Comparison of ENCODE assay signal across 18 mouse cellular contexts in the genomic region with DNA sequence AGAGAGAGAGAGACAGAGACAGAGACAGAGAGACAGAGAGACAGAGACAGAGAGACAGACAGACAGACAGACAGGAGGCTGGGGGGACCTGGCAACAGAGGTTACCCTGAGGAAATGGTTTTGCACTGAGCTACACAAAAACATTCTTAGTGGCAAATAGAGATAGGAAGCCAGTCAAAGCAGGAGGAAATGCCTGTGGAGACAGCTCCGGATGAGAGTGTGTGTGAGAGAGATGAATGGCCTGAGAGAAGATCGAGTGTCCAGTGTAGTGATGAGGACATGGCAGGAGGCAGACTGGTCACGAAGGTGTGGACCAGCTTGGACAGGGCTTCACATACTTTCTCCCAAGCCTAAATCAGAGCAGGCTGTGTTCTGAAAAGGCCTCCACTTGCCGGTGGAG. TPM values are rescaled to one million over a fixed set of nuclear protein-coding genes. Genes with fewer than 3 reads are reported as not detected.
DNase-seq lines count a peak whose midpoint lies in the region; ATAC-seq and TF ChIP-seq lines count a peak whose summit lies in the region.
"Had no signal": no experiment of that assay in that cellular context is flagged by ENCODE, and none has a peak within 500 bp of the region (broad histone marks: within the 10 kb centered on the region; RNA-seq: fewer than 3 reads in every experiment).

No protein-coding gene starts in this region.

- peaks cover 21 to 49% of the 10 kb centered on the region in 2 experiments for H3K4me1 ChIP-seq in heart, embryonic 14.5 days (ENCODE audit: control insufficient read depth in 2 of 2, insufficient read depth in 2 of 2, low read length in 2 of 2)
- H3K4me1 ChIP-seq in liver, embryonic 12.5 days: peaks cover 85% of the 10 kb centered on the region
- H3K4me1 ChIP-seq in liver, postnatal 0 days (ENCODE audit: insufficient read depth): peaks cover 43% of the 10 kb centered on the region
- H3K4me1 ChIP-seq in thymus, adult 2 months (replicated peaks; ENCODE audit: control insufficient read depth, insufficient read depth, low read length): peaks cover 60% of the 10 kb centered on the region

- H3K9ac ChIP-seq in heart, embryonic 14.5 days (ENCODE audit: low read length): no peak overlapping the region
- no peak overlapping the region for H3K9ac ChIP-seq in liver, embryonic 12.5 days
- no peak overlapping the region for H3K9ac ChIP-seq in liver, postnatal 0 days (replicated peaks)
- H3K9ac ChIP-seq: embryonic facial prominence, embryonic 15.5 days; hindbrain, embryonic 14.5 days; neural tube, embryonic 12.5 days had no signal

- no peaks in the 10 kb centered on the region for H3K9me3 ChIP-seq in heart, embryonic 14.5 days (ENCODE audit: control insufficient read depth, low read length)
- H3K9me3 ChIP-seq in liver, embryonic 12.5 days (replicated peaks): no peaks in the 10 kb centered on the region
- H3K9me3 ChIP-seq in liver, postnatal 0 days (ENCODE audit: low read length): no peaks in the 10 kb centered on the region
- H3K9me3 ChIP-seq: embryonic facial prominence, embryonic 15.5 days; neural tube, embryonic 12.5 days had no signal

- no peaks in the 10 kb centered on the region for H3K27me3 ChIP-seq in heart, embryonic 14.5 days (ENCODE audit: control insufficient read depth, insufficient read depth, low read length)
- no peaks in the 10 kb centered on the region for H3K27me3 ChIP-seq in liver, embryonic 12.5 days (replicated peaks)
- H3K27me3 ChIP-seq in liver, postnatal 0 days (ENCODE audit: insufficient read depth, low read length): no peaks in the 10 kb centered on the region
- no peaks in the 10 kb centered on the region for H3K27me3 ChIP-seq in thymus, adult 2 months (ENCODE audit: control insufficient read depth, insufficient read depth, low read length)
- H3K27me3 ChIP-seq: CH12.LX; embryonic facial prominence, embryonic 15.5 days; neural tube, embryonic 12.5 days had no signal

- TF ChIP-seq CTCF in liver, postnatal 0 days (IDR thresholded peaks at IDR 0.05; ENCODE audit: low read depth): no peak
- no peak for TF ChIP-seq CTCF in thymus, adult 2 months (IDR thresholded peaks at IDR 0.05; ENCODE audit: borderline replicate concordance, control insufficient read depth, extremely low read depth, insufficient read depth, low read length, poor library complexity)

- no peak for TF ChIP-seq POLR2A in thymus, adult 2 months (IDR thresholded peaks at IDR 0.05; ENCODE audit: control insufficient read depth, extremely low read depth, insufficient read depth, low read length, poor library complexity)

- H3K4me2 ChIP-seq in heart, embryonic 14.5 days (ENCODE audit: low read length): no peak overlapping the region
- H3K4me2 ChIP-seq in liver, embryonic 12.5 days: no peak overlapping the region
- H3K4me2 ChIP-seq in liver, postnatal 0 days (ENCODE audit: low read depth, low read length): no peak overlapping the region
- H3K4me2 ChIP-seq: embryonic facial prominence, embryonic 15.5 days; hindbrain, embryonic 14.5 days; neural tube, embryonic 12.5 days had no signal

- TF ChIP-seq EP300 in liver, postnatal 0 days (IDR thresholded peaks at IDR 0.05; ENCODE audit: low read depth): no peak

- H3K4me3 ChIP-seq in heart, embryonic 14.5 days (ENCODE audit: control insufficient read depth in 1 of 2, insufficient read depth in 1 of 2, low read depth in 1 of 2, low read length in 2 of 2): no peak overlapping the region
- H3K4me3 ChIP-seq in liver, embryonic 12.5 days: no peak overlapping the region
- H3K4me3 ChIP-seq in liver, postnatal 0 days (ENCODE audit: low read depth, low read length): no peak overlapping the region
- H3K4me3 ChIP-seq in thymus, adult 2 months (ENCODE audit: control insufficient read depth, insufficient read depth, low read length): no peak overlapping the region
- H3K4me3 ChIP-seq: embryonic facial prominence, embryonic 15.5 days; neural tube, embryonic 12.5 days had no signal

- H3K36me3 ChIP-seq in heart, embryonic 14.5 days (ENCODE audit: control insufficient read depth, insufficient read depth, low read length): no peaks in the 10 kb centered on the region
- no peaks in the 10 kb centered on the region for H3K36me3 ChIP-seq in liver, embryonic 12.5 days
- H3K36me3 ChIP-seq in liver, postnatal 0 days (replicated peaks; ENCODE audit: insufficient read depth, low read length): no peaks in the 10 kb centered on the region
- H3K36me3 ChIP-seq in thymus, adult 2 months (ENCODE audit: control insufficient read depth, insufficient read depth, low read length): no peaks in the 10 kb centered on the region
- H3K36me3 ChIP-seq: embryonic facial prominence, embryonic 15.5 days; neural tube, embryonic 12.5 days had no signal

- peak; percentile 36; the same call in 1 of the 2 replicates for ATAC-seq in heart, embryonic 14.5 days (ENCODE audit: insufficient number of reproducible peaks, insufficient read depth, low FRiP score, low read depth)
- no peak for ATAC-seq in liver, embryonic 12.5 days
- ATAC-seq in liver, postnatal 0 days: no peak
- ATAC-seq: midbrain, embryonic 16.5 days had no signal

- DNase-seq in heart, adult 9 months (ENCODE audit: low spot score in 2 of 2): no peak
- no peak for DNase-seq in liver, postnatal 0 days
- no peak for DNase-seq in thymus, adult 2 months
- DNase-seq in thymus, postnatal 0 days (ENCODE audit: low spot score): no peak
- DNase-seq in spleen, postnatal 36 days (ENCODE audit: low spot score in 2 of 2): no peak
- DNase-seq: adrenal gland, postnatal 14 days; cerebellum, adult 2 months; gastrocnemius, postnatal 25 days; right cerebral cortex, postnatal 25 days; thymus, adult 18-20 months had no signal

- WGBS in heart, embryonic 14.5 days: 51% methylated on average over 4 of the region's 4 CpGs
- 38% methylated on average over 4 of the region's 4 CpGs for WGBS in liver, embryonic 12.5 days (ENCODE audit: insufficient replicate concordance)
- 31% methylated on average over 4 of the region's 4 CpGs for WGBS in liver, postnatal 0 days (ENCODE audit: insufficient replicate concordance)
- WGBS in thymus, adult 2 months: 22% methylated on average over 4 of the region's 4 CpGs

- peak overlapping the region; percentile 8 to 33; a peak in 1 of 4 replicates for H3K27ac ChIP-seq in heart, embryonic 14.5 days (replicated peaks in 1 of 2; ENCODE audit: control insufficient read depth in 1 of 2, insufficient read depth in 1 of 2, low read depth in 2 of 2, low read length in 2 of 2)
- H3K27ac ChIP-seq in liver, embryonic 12.5 days: 0 out of 2 replicates have a peak overlapping the region, but pooled peaks have one; percentile 18
- H3K27ac ChIP-seq in liver, postnatal 0 days (ENCODE audit: low read depth): no peak overlapping the region
- 0 out of 2 replicates have a peak overlapping the region, but pooled peaks have one; percentile 27 for H3K27ac ChIP-seq in thymus, adult 2 months (ENCODE audit: control insufficient read depth, insufficient read depth, low read length)
- H3K27ac ChIP-seq: embryonic facial prominence, embryonic 15.5 days; hindbrain, embryonic 14.5 days; kidney, postnatal 0 days; neural tube, embryonic 12.5 days had no signal

RNA-seq across cellular contexts. Expression of a gene that starts 20.2 kb away (rescaled TPM):
- polyA plus RNA-seq in heart, embryonic 14.5 days (2014; fragmentation: Nextera tagmentation; extraction: Ambion mirVana): 13.6 and 15.4 TPM in 2 replicates
- 11.9 and 12.3 TPM in 2 replicates for polyA plus RNA-seq in liver, embryonic 12.5 days (2016; fragmentation: Nextera tagmentation; extraction: Ambion mirVana)
- polyA plus RNA-seq in liver, postnatal 0 days (2015; fragmentation: Nextera tagmentation; extraction: Ambion mirVana): 3.9 and 4.0 TPM in 2 replicates
- 49.2 and 50.0 TPM in 2 replicates for polyA plus RNA-seq in thymus, adult 2 months (2012; rRNA removed)
- polyA plus RNA-seq in thymus, postnatal 0 days (2015; fragmentation: Nextera tagmentation; extraction: Ambion mirVana): 15.9 and 19.0 TPM in 2 replicates
